Mouse (Mus musculus): ENCODE data around the gene Ppfia1.

Ppfia1 gene

GRCm38 (mm10) chr7:144549904-144550566 lies 3.5 kb downstream of the Ppfia1 start:
- DNase-seq (ENCODE audit: low read depth, low spot score): no peak

DNA sequence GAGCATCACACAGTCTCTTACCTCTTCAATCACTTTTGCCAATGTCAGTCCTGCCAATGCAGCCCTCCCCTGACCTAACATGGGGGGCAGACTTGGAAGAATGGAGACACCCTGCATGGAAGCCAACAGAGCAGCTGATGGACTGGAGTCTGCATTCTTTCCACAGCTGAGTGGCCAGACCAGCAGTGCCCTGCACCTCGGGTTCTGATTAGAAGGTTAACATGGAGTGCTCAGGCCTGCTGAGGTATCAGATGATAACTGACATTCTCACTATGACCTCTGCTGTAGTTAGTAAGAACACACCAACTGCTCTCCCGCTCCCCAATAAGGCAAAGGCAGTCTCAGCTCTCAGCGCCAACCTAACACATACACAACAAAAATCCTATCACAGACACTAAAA lies 8.3 kb downstream of the Ppfia1 start:
- DNase-seq (ENCODE audit: low read depth, low spot score): no peak

GRCm38 (mm10) chr7:144541351-144541750 lies 12.2 kb downstream of the Ppfia1 start:
- no peak for DNase-seq (ENCODE audit: low read depth, low spot score)

DNA sequence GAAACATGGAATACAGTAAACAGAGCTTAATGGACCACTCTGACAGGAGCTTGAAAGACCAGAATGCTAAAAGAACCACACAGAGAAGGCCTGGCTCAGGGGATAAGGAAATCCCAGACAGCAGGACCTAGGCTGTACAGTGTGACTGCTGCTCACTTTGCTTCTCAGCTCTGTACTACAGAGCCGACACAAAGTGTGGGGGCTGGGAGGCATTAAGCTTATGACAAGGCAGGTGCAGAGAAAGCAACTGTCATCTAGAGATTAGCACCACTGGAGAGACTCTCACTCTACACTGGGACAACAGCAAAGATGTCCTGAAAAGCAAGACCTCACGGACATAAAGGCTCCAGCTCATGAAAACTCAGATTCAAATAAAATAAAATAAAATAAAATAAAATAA lies 14.4 kb downstream of the Ppfia1 start:
- DNase-seq (ENCODE audit: low read depth, low spot score): no peak

DNA sequence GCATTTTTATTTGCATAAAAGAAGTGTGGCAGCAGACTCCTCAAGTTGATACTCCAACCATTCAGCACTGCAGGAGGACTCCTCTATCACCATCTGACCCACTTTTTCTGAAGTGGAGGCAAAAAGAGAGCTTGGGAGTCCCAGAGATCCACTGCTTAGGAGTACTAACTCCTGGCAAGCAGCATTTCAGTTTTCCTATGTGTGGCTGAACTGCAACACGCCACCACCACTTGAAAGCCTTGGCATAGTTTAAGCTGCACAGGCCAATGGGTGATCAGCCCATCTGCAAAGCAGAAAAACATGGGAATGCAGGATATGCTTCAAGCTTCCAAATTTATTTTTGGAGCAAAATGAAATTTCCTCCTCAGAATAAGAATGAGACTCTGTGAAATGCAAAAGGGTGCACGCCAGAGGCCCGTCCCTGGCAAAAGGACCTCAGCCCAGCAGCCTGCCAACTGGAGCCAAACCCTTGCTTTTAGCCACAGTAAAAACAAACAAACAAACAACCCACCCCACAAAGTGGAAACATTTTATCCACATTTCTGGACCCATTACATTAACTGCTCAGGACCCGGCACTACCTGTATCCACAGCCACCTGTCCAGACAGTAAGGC lies 15.4 kb downstream of the Ppfia1 start:
- no peak for DNase-seq (ENCODE audit: low read depth, low spot score)

- DNase-seq (ENCODE audit: low read depth, low spot score): no peak
Measured at GRCm38 (mm10) chr7:144536367-144536766, 17.2 kb downstream of the Ppfia1 start.

GRCm38 (mm10) chr7:144534773-144535172 lies 18.8 kb downstream of the Ppfia1 start:
- DNase-seq (ENCODE audit: low read depth, low spot score): no peak

DNA sequence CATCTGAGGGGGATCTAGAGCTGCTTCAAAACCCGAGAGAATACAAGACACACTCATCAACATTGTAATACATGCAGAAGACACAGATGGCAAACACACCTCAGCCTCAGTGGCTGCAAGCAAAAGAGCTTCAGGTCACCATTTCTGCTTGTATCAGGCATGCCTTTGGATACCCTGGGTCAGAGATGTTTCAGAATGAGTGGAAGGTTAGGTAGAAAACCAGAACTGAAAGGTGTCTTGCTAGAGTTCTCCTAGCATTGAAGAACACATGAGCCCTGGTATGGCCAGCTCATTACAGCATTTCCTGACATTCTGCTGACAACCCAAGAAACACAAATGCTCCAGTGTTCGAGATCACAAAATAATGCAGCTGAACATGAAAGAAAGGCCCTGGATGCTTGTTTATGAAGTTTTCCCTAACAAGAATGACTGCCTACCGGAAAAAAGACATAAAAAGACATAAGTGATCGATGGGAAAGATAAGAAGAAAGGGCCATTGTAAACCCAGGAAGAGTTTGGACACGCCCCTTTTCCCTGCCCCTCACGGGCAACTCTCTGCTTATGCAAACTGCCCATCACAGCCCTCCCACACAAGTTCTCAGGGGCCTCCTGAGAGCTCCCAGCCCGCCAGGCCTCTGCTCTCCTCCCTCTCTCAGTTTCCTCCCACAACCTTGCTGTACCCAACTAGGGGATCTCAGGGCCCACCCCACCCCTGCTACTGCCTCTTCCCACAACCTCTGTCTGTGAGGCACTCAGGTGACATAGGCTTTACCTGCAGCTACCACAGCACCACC lies 21.7 kb downstream of the Ppfia1 start:
- no peak for DNase-seq (ENCODE audit: low read depth, low spot score)

DNA sequence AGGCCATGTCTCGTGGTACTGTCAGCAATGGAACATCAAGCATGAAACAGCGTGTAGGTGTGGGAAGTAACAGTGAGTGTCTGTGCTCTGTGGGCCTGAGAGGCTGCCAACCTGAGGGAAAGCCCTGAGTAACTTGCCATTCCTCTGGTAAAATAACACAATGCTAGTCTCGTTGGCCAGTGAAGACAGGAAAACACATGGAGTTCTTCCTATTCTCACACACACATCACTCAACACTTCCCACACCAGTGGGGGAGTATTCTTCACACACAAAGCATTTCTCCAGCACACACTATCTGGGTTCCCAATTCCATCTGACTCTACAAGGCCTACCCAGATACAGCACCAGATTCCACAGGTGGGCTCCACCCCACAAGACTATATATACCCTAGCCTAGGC lies 23.7 kb downstream of the Ppfia1 start:
- no peak for DNase-seq (ENCODE audit: low read depth, low spot score)

DNA sequence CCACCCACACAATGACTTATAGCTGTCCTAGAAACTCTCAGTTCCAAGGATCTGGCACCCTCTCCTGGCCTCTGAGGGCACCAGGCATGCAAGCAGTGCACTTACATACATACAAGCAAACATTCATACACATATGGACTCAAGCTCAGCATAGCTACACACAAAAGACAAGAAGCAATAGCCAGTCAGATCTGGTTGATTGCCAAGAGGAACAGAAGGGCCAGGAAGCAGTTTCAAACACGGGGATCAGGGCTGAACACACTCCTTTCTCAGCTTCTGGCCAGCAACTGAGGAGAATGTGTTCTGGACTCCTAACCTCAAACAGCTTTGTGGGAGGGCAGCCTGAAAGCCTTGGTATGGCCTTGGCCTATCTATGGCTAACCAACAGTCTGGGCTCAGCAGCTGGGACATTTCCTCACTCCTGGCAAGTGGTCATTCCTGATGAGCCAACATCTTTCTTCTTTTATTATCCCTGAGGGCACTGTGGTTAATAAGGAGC lies 25.8 kb downstream of the Ppfia1 start:
- DNase-seq (ENCODE audit: low read depth, low spot score): no peak

DNA sequence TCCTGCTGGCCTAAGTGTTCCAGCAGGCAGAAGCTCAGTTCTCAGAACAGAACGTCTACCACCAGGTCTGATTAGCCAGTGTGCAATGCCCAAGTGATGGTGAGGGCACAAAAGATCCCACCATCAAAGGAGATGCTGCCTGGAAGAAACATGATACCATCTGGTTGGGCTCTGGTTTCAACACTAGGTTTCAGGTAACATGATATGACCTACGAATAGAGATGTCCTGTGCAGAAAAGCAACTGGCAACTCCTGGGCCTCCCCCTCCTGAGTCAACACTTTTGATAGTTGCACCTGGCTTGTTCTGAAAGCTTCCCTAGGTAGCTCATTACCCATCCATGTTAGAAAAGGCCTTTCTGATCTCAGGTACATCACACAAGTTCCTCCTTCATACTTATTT lies 26.9 kb downstream of the Ppfia1 start:
- DNase-seq (ENCODE audit: low read depth, low spot score): no peak

DNA sequence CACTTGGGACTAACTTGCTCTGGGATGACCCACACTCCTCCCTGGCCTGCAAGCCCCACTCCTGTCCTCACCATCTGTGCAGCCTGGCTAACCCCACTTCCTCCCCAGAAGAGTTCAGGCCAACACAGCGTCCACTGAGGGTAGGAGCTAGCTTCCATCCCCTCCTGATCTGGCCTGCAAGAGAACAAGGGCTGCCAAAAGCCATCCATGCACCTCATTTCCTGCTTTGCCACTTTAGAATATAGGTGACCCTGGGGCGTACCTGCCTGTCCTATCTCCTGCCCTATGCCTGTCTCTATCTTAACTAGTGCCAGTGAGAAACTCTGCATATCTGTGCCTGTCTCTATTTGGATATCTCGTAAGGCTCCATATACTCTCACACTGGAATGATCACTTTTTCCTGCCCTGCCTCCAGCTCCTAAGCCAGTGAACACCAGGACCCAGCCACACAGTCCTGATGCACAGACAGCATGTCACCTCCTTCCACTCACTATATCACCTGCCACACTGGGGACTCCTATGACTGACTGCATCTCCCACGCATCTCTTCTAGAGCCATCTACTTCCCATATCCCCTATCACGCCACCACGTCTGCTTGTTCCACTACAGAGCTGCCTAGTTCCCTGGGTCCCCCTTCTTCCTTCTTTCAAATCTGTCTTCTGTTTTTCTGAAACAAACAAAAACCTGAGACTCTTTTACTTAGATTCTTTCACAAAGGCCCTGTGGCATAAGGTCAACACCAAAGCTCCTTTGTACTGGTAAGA lies 28.9 kb downstream of the Ppfia1 start:
- DNase-seq (ENCODE audit: low read depth, low spot score): no peak

DNA sequence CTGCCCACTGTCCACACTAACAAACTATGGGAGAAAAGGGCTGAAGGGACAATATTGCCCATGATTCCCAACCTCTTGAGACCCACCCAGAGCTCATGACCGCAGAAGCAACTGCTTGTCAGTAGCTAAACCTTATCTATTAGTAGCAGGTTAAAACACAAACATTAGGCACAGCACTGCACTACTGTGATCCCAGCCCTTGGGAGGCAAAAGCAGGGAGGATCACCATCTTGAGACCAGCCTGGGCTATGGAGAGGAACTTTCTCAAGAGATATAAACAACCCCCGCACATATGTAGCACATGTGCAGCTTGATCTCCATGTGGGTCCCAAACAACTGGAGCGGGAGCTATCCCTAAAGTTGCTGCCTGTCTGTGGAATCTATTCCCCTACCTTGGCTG lies 30.1 kb downstream of the Ppfia1 start:
- DNase-seq (ENCODE audit: low read depth, low spot score): no peak

DNA sequence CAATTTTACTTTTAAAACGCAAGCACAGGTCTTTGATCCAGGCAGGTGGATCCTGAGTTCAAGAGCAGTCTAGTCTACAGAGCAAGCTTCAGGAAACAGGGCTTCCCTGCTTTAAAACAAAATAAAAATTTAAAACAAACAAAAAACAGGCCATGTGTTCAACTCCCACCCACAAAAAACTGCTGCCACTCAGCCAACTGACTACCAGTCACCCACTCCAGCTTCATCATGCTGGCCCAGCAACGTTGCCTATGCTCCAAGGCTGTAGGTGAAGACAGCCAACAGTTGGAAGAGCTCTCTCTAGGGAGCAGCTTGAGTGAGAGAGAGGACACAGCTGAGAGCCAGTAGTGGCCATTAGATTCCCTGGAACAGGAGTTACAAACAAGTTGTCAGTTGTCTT lies 31.6 kb downstream of the Ppfia1 start:
- DNase-seq (ENCODE audit: low read depth, low spot score): no peak

DNA sequence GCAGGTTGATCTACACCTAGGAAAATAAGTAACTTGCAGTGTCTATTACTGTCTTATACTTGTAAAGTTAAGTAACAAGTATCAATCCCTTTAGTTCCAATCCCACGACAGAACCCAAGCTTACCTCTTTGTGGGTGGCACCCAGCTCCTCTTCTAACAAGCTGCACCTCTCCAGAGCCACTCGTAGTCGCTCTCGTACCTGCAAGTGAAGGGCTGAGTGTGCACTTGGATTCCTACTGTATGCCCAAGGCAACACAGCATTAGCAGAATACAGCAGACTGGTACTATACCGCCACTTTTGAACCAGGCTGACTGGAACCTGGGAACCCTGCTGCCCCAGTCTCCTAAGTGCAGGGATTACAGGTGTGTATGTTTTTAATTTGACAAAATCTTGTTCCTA lies 33.7 kb downstream of the Ppfia1 start:
- DNase-seq (ENCODE audit: low read depth, low spot score): no peak

DNA sequence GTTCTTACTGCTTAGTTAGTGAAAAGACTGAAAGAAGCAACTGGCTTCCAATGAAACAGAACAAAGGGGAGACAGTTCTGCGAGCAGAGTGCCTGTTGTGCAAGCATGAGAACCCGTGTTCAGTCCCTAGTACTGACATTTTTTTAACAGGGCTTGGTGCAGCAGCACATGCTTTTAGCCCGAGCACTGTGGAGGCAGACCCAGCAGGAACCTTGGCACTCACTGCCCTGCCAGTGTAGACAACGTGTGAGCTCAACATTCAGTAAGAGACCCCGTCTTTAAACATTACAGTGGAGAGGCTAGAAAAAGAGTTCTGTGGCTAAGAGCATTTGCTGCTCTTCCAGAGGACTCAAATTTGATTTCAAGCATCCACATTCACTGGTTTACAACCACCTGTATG lies 36.8 kb downstream of the Ppfia1 start:
- no peak for DNase-seq (ENCODE audit: low read depth, low spot score)

DNA sequence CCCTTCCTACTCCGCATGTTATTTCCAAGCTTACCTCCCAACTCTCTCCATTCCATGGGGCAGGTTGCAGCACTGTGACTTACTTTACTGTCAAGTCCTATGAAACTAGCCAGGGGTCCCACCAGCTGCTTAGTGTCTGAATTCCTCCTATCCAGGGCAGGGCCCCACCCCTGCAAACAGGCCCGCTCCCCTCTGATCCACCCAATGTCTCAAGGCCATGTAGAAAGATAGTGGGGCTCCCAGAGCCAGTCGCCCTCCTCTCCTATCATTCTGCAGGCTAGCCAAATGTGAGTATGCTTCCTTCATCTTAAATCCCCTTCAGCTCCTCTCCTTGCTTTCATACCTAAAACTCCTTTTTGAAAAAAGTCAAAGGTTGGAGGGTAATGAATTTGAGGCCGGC lies 44.4 kb downstream of the Ppfia1 start:
- DNase-seq (ENCODE audit: low read depth, low spot score): no peak

DNA sequence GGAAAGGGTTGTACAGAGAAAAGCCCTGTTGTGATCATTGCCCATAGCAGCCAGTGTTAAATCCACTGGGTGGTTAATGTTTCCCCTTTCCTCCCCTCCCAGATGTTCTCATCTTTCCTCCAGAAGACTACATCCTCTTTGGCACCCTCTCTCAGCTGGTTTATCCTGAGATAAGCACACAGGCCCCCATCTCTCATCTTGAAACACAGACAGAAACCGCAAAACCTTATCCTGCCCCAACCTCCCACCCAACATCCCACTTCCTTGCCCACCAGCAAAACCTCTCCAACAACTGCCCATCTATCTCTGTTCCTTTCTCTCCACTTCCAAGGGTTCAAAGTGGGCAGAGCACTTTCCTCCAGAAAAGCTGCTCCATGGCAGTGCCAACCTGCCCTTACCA lies 46.7 kb downstream of the Ppfia1 start:
- DNase-seq (ENCODE audit: low read depth, low spot score): no peak

- DNase-seq (ENCODE audit: low read depth, low spot score): no peak
Measured at GRCm38 (mm10) chr7:144503959-144504358, 49.6 kb downstream of the Ppfia1 start.

DNA sequence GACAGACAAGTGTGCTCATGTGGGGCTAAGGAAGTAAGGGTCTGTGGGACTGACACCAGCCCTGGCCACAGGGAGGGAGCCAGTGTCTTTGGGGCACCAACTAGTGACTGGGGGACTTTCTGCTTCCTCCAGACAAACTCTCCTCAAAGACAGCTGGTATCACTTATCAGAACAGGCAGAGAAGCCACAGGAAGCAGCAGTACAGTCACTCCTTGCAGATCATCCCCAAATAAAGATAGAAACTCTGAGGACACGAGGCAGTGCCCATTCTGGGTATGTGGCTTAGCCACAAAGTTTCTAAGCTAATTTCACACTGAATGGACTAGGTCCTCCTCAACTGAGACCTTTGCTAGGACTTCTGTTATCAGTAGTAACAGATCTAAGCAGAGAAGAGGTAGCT lies 60.6 kb downstream of the Ppfia1 start:
- no peak for DNase-seq (ENCODE audit: low read depth, low spot score)

- no peak for DNase-seq (ENCODE audit: low read depth, low spot score)
Measured at GRCm38 (mm10) chr7:144490201-144490873, 63.2 kb downstream of the Ppfia1 start.

Measured in CD4-positive helper T cell, adult 2 months (primary cell).